Mouse (Mus musculus) ovary, postnatal 36 days (tissue): ENCODE measurements around the gene Pcsk5.
"Not testable (repeated sequence)": the region's sequence is repeated elsewhere in the genome, so short reads cannot be mapped to it uniquely, and the experiment has no call there.

Experiments
- DNase-seq: peaks from one replicate; pipeline ENCODE4 v3.0.0; 2022; ENCODE audit warnings: low spot score, mixed read lengths

Gene Pcsk5

GRCm38 (mm10) chr19:17473138-17473537 is 364.3 kb downstream of the Pcsk5 start:
- DNase-seq, result not testable (repeated sequence)

- DNase-seq, result no peak
Observed at GRCm38 (mm10) chr19:17471861-17472260, 365.6 kb downstream of the Pcsk5 start.

GRCm38 (mm10) chr19:17471196-17471595 is 366.2 kb downstream of the Pcsk5 start:
- DNase-seq, result no peak

- DNase-seq, result no peak
Observed at GRCm38 (mm10) chr19:17467556-17468211, 369.7 kb downstream of the Pcsk5 start.

GRCm38 (mm10) chr19:17452001-17452400 is 385.4 kb downstream of the Pcsk5 start:
- DNase-seq, result no peak

GRCm38 (mm10) chr19:17443581-17443980 is 393.9 kb downstream of the Pcsk5 start:
- DNase-seq, result no peak

GRCm38 (mm10) chr19:17439476-17440189 is 397.8 kb downstream of the Pcsk5 start:
- DNase-seq, result no peak

- no peak for DNase-seq
Observed at GRCm38 (mm10) chr19:17436651-17437050, 400.8 kb downstream of the Pcsk5 start.

- no peak for DNase-seq
Observed at GRCm38 (mm10) chr19:17428561-17428914, 408.9 kb downstream of the Pcsk5 start.

- DNase-seq, result no peak
Observed at GRCm38 (mm10) chr19:17427824-17428560, 409.4 kb downstream of the Pcsk5 start.

GRCm38 (mm10) chr19:17423306-17423705 is 414.1 kb downstream of the Pcsk5 start:
- DNase-seq, result no peak

- no peak for DNase-seq
Observed at GRCm38 (mm10) chr19:17417855-17418254, 419.6 kb downstream of the Pcsk5 start.

- DNase-seq, result no peak
Observed at GRCm38 (mm10) chr19:17412915-17413459, 424.4 kb downstream of the Pcsk5 start.

GRCm38 (mm10) chr19:17410465-17411065 is 426.9 kb downstream of the Pcsk5 start:
- DNase-seq, result no peak

- DNase-seq, result no peak
Observed at GRCm38 (mm10) chr19:17409351-17409750, 428.1 kb downstream of the Pcsk5 start.

- DNase-seq, result no peak
Observed at GRCm38 (mm10) chr19:17408591-17408990, 428.8 kb downstream of the Pcsk5 start.

- DNase-seq, result no peak
Observed at GRCm38 (mm10) chr19:17406823-17407222, 430.6 kb downstream of the Pcsk5 start.

- no peak for DNase-seq
Observed at GRCm38 (mm10) chr19:17403175-17403574, 434.3 kb downstream of the Pcsk5 start.

- no peak for DNase-seq
Observed at GRCm38 (mm10) chr19:17400571-17400970, 436.9 kb downstream of the Pcsk5 start.

- no peak for DNase-seq
Observed at GRCm38 (mm10) chr19:17399965-17400364, 437.5 kb downstream of the Pcsk5 start.

- no peak for DNase-seq
Observed at GRCm38 (mm10) chr19:17397922-17398321, 439.5 kb downstream of the Pcsk5 start.

- no peak for DNase-seq
Observed at GRCm38 (mm10) chr19:17396802-17397201, 440.6 kb downstream of the Pcsk5 start.
